Mouse (Mus musculus) heart, embryonic 16.5 days (tissue): ENCODE results near the gene Anks1. TPM values are rescaled to one million over a fixed set of nuclear protein-coding genes. Genes with fewer than 3 reads are reported as not detected.

Source experiments
- ATAC-seq: fragments of 200-750 bp; cut with Nextera tagmentation; replicated peaks from 2 replicates; pipeline ENCODE4 v1.8.0; 2017; ENCODE audit warnings: moderate number of reproducible peaks; ENCODE audit not compliant: insufficient read depth, low FRiP score; ENCODE audit errors: extremely low read depth
- H3K27ac ChIP-seq: fragments of 300-500 bp; sonication (generic); 2 replicates; pipeline ENCODE4 v1.5.1; 2014; ENCODE audit warnings: mild to moderate bottlenecking, low read length, control low read depth, moderate library complexity
- H3K27me3 ChIP-seq: fragments of 300-500 bp; sonication (generic); 2 replicates; pipeline ENCODE4 v1.6.1; 2014; ENCODE audit warnings: low read length, mixed read lengths; ENCODE audit not compliant: control insufficient read depth, insufficient read depth
- H3K36me3 ChIP-seq: fragments of 300-500 bp; sonication (generic); 2 replicates; pipeline ENCODE4 v1.6.1; 2014; ENCODE audit not compliant: control insufficient read depth, insufficient read depth
- H3K4me1 ChIP-seq: fragments of 300-500 bp; sonication (generic); 2 replicates; pipeline ENCODE4 v1.6.1; 2014; ENCODE audit warnings: low read length, mixed read lengths; ENCODE audit not compliant: control insufficient read depth, insufficient read depth
- H3K4me2 ChIP-seq: fragments of 300-500 bp; sonication (generic); 2 replicates; pipeline ENCODE4 v1.6.1; 2014; ENCODE audit warnings: low read depth, mild to moderate bottlenecking, control low read depth, low read length
- H3K4me3 ChIP-seq: fragments of 300-500 bp; sonication (generic); 2 replicates; pipeline ENCODE4 v1.5.1; 2014; ENCODE audit warnings: mild to moderate bottlenecking, control low read depth, low read length
- H3K9ac ChIP-seq: fragments of 300-500 bp; sonication (generic); 2 replicates; pipeline ENCODE4 v1.6.1; 2014; ENCODE audit warnings: low read length, control low read depth
- H3K9me3 ChIP-seq: fragments of 300-500 bp; sonication (generic); replicated peaks from 2 replicates; pipeline ENCODE4 v1.6.1; 2016; ENCODE audit warnings: low read length; ENCODE audit not compliant: control insufficient read depth
- WGBS: fragments of 180-500 bp; shearing (Covaris S2); extraction: QIAGEN DNeasy Blood & Tissue Kit; methylation state at CpG from one replicate; pipeline ENCODE4 v1.1.7; 2014; 5-methylcytosine and 5-hydroxymethylcytosine counted together
- polyA plus RNA-seq: library from polyadenylated mRNA; unstranded; fragments of >200 nt; fragmentation: Nextera tagmentation; extraction: Ambion mirVana; gene quantifications from 2 replicates; pipeline ENCODE4 v1.2.1, GENCODE M21; 2015

Anks1 gene
- polyA plus RNA-seq, 1 experiment from 2014 or later = 11.4 TPM

GRCm38 (mm10) chr17:27886499-27887210 is 22.5 kb upstream of the Anks1 start:
- H3K27me3 ChIP-seq = no peaks in the 10 kb centered on the region
- peaks cover 24% of the 10 kb centered on the region for H3K36me3 ChIP-seq
- 62% methylated on average over 19 of the region's 19 CpGs for WGBS
- ATAC-seq = peak; percentile 63
- H3K9ac ChIP-seq = 0 out of 2 replicates have a peak overlapping the region, but pooled peaks have one; percentile 30
- H3K4me1 ChIP-seq = peaks cover 6% of the 10 kb centered on the region; the same call in 1 of the 2 replicates
- H3K4me3 ChIP-seq = no peak overlapping the region
- no peaks in the 10 kb centered on the region for H3K9me3 ChIP-seq
- peak overlapping the region; percentile 36; the same call in 1 of the 2 replicates for H3K27ac ChIP-seq
- H3K4me2 ChIP-seq = no peak overlapping the region

DNA sequence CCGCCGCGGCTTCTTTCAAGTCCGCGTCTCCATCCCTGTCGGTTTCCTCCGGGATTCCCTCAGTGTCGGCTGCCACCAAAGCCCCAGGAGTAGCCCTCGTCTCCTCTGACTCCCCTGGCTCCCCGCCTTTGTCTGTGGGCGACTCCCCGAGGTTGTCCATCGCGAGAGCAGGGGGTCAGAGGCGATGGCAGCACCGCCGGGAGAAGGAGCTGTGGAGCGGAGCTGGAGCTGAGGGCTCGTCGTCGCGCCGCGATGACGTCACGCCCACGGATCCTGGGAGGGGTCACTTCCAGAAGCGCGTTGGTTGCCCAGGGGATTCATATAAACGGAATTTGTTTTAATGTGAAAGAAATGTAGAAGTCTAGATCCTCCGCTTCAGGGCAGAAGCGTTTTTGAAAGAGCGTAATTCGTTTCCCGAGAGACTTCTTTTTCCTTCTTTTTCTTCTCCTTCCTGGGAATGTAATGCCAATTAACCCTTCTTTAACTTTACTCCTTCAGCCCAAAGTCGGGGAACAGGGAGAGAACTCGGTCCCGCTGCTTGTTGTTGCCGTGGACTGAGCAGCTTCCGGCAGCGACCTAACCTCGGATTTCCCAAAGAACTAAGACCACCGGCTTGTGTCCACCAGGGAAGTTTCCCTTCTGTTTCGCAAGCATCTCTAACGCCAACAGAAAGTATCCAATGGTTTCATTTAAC is 1.4 kb upstream of the Anks1 start:
- WGBS = under 1% methylated on average over 45 of the region's 45 CpGs
- H3K27ac ChIP-seq = peak overlapping the region; percentile 76
- peak overlapping the region; percentile 91 for H3K4me3 ChIP-seq
- peaks cover 18% of the 10 kb centered on the region for H3K36me3 ChIP-seq
- H3K4me1 ChIP-seq = peaks cover 27% of the 10 kb centered on the region
- peak; percentile 37; the same call in 1 of the 2 replicates for ATAC-seq
- H3K27me3 ChIP-seq = no peaks in the 10 kb centered on the region
- no peaks in the 10 kb centered on the region for H3K9me3 ChIP-seq
- peak overlapping the region; percentile 92 for H3K4me2 ChIP-seq
- H3K9ac ChIP-seq = peak overlapping the region; percentile 95

DNA sequence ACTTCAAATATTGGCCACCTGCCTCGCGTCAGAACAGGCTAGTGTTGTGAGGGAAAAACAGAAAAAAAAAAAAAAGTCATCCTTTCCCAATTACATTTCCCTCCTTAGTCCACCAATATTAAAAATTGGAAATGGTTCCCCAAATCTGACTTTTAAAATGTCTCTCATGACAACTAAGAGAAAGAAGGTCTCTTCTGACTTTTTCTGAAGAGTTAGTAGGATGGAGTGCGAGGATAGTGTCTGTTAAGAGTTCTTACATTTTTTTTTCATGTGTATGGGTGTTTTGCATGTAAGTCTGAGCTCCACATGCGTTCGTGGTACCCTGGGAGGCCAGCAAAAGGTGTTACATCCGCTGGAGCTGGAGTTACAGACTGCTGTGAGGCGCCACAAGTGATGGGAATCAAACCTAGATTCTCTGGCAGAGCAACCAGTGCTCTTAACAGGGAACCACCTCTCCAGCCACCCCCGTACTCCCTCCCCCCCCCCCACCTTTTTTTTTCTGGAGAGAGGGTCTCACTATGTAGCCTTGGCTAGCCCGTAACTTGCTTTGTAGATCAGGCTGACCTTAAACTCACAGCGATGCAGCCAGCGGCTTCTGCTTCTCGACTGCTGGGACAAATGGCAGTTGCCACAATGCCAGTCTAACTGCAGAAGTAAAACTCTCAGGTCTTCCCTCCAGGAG is 759 bp upstream of the Anks1 start:
- ATAC-seq = no peak; the same call in 1 of the 2 replicates
- Histone ChIP-seq H3K9ac (peak overlapping the region; percentile 95), H3K4me3 (peak overlapping the region; percentile 91), H3K4me1 (peaks cover 27% of the 10 kb centered on the region), H3K27ac (peak overlapping the region; percentile 83), H3K9me3 (no peaks in the 10 kb centered on the region), H3K36me3 (peaks cover 13% of the 10 kb centered on the region), H3K27me3 (no peaks in the 10 kb centered on the region), H3K4me2 (peak overlapping the region; percentile 92)
- WGBS = 0% methylated on average over 12 of the region's 12 CpGs

DNA sequence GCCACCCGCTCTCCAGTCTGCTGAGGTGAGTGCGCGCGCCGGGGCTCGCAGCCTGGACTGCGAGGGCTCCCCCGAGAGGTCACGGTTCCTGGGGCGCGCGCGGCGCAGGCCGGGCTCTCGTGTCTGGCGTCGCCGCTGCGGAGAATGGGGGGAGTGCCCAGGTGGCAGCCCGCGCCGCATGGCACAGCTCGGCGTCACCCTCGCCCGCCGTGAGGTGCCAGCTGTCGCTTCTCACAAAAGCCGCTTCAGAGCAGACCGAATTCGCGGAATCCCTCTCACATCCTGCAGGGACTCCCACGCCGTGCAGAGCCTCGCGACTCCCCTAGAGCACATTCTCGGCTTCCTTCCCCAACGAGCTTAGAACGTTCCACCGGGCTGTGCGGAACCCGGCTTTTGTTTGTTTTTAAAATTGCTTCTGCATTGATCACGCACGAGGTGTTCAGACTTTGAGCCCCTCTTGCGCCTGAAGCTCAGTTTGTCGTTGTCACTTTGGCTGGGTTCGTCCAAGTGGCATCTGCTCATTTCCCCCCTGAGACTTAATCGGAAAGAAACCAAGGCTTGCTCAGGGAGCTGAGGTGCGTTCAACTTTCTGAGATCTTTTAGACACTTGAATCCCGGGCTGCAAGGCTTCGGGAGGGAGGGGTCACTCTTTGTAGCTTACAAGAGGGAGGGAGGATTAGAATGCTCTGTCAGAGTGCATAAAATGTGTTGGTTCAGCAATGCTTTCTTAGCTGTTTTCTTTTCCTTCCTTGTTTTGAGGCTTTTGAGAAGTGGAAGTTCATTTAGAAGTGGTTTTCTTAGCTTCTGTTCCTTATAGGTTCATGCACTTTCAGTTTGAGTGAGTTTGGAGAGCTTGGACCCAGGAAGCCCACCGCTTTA is 755 bp downstream of the Anks1 start, which contains the start of gene Taf11:
TSS of gene Taf11 (minus strand) at position 223 of the 879 bp plus-strand sequence.
- Histone ChIP-seq H3K9me3 (no peaks in the 10 kb centered on the region), H3K4me3 (peak within 1 kb of the TSS; percentile 91), H3K4me2 (peak within 1 kb of the TSS; percentile 92), H3K9ac (peak within 1 kb of the TSS; percentile 95), H3K4me1 (peaks cover 27% of the 10 kb centered on the region), H3K27ac (peak within 1 kb of the TSS; percentile 83), H3K27me3 (no peaks in the 10 kb centered on the region), H3K36me3 (peaks cover 5% of the 10 kb centered on the region)
- 1% methylated on average over 53 of the region's 53 CpGs for WGBS
- peak; percentile 34 for ATAC-seq

DNA sequence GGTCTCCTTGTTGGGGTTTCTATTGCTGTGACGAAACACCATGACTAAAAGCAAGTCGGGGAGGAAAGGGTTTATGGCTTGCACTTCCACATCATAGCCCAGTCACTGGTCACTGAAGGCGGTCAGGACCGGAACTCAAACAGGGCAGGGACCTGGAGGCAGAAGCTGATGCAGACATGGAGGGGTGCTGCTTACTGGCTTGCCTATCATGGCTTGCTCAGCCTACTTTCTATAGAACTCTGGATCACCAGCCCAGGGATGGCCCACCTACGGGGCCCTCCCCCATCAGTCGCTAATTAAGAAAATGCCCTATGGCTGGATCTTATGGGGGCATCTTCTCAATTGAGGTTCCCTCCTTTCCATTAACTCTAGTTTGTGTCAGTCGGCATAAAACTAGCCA is 2.3 kb downstream of the Anks1 start:
- H3K27ac ChIP-seq = no peak overlapping the region
- peaks cover 27% of the 10 kb centered on the region for H3K4me1 ChIP-seq
- H3K9me3 ChIP-seq = no peaks in the 10 kb centered on the region
- peaks cover 2% of the 10 kb centered on the region; the same call in 1 of the 2 replicates for H3K36me3 ChIP-seq
- ATAC-seq = no peak
- H3K27me3 ChIP-seq = no peaks in the 10 kb centered on the region
- no peak overlapping the region for H3K9ac ChIP-seq
- H3K4me3 ChIP-seq = no peak overlapping the region
- 89% methylated on average over 7 of the region's 7 CpGs for WGBS
- H3K4me2 ChIP-seq = no peak overlapping the region

- Histone ChIP-seq H3K9ac (no peak overlapping the region), H3K4me2 (no peak overlapping the region), H3K4me1 (peaks cover 20% of the 10 kb centered on the region), H3K36me3 (peaks cover 2% of the 10 kb centered on the region; the same call in 1 of the 2 replicates), H3K4me3 (no peak overlapping the region), H3K9me3 (no peaks in the 10 kb centered on the region), H3K27me3 (no peaks in the 10 kb centered on the region), H3K27ac (no peak overlapping the region)
- no peak for ATAC-seq
- whole genome bisulfite sequencing = 75% methylated on average over 4 of the region's 4 CpGs
Measured at GRCm38 (mm10) chr17:27914742-27915141, 5.6 kb downstream of the Anks1 start.

DNA sequence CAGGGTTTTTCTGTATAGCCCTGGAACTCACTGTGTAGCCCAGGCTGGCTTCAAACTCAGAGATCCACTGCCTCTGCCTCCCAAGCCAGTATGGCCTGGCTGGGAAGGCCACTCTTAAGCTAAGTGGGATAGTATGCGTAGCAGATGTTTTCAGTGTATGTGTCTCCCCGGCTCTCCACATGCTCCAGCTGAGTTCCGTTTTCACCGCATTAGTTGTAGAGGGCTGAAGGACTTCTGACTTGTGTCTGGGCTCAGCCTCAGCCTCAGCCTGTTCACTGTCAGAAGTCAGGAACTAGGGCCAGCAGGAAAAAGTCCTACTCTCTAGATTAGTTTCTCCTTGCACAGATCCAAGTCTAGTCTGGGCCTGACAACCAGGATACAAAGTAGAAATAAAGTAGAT is 7.3 kb downstream of the Anks1 start:
- Histone ChIP-seq H3K9me3 (no peaks in the 10 kb centered on the region), H3K27ac (no peak overlapping the region), H3K9ac (no peak overlapping the region), H3K4me2 (no peak overlapping the region), H3K4me1 (peaks cover 11% of the 10 kb centered on the region), H3K4me3 (no peak overlapping the region), H3K27me3 (no peaks in the 10 kb centered on the region), H3K36me3 (peaks cover 2% of the 10 kb centered on the region; the same call in 1 of the 2 replicates)
- WGBS = 55% methylated on average over 4 of the region's 4 CpGs
- no peak for ATAC-seq

GRCm38 (mm10) chr17:27920676-27921075 is 11.6 kb downstream of the Anks1 start:
- no peaks in the 10 kb centered on the region for H3K27me3 ChIP-seq
- H3K4me3 ChIP-seq = no peak overlapping the region
- no peak overlapping the region for H3K4me2 ChIP-seq
- H3K9ac ChIP-seq = no peak overlapping the region
- WGBS = 65% methylated on average over 4 of the region's 4 CpGs
- peaks cover 11% of the 10 kb centered on the region for H3K4me1 ChIP-seq
- H3K9me3 ChIP-seq = no peaks in the 10 kb centered on the region
- no peak for ATAC-seq
- no peak overlapping the region for H3K27ac ChIP-seq
- no peaks in the 10 kb centered on the region for H3K36me3 ChIP-seq
